Mouse (Mus musculus): Measurements from ENCODE around the gene Ppp1r15a. TPM values are rescaled to one million over a fixed set of nuclear protein-coding genes. Genes with fewer than 3 reads are reported as not detected.

The Ppp1r15a gene
- polyA plus RNA-seq (2014; fragmentation: Nextera tagmentation; extraction: Ambion mirVana), result 14.0 and 14.2 TPM in 2 replicates

DNA sequence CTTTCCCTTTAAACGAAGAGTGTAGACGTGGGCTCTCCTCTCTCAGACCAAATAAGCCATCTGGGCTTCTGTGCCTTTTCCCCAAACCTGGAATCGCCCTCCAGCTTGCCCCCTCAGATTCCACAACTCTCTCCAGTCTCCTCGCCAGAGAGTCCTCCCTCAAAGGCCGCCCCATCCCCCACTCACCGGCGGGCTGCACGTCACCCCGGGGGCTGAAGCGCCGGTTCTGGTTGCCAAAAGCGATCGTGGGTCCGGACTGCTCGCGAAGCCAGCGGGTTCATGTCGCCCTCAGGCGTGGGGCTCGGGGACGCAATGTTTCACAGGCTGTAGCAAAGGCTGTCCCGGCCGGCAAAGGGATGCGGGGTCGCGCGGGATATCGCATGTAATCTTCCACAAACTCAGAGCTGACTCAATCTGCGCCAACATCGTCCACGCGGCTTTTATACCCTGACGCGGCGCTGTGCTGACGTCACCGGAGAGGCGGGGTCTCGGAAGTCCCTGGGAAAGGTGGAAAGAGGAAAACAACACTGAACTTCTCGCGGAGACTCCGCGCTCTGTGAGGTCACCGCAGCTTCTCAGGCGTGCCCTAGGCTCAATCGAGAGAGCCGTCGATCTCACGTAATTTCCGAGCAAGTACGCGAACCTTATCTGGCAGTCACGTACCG lies at the start of gene Ppp1r15a, which contains the start of gene Plekha4:
Ppp1r15a (minus strand) TSS at position 460 of the 665 bp plus-strand sequence.
Plekha4 (plus strand) TSS at position 522 of the 665 bp plus-strand sequence.
- H3K4me1 ChIP-seq (ENCODE audit: control insufficient read depth, insufficient read depth, low read length), result peaks cover 10% of the 10 kb centered on the region; the same call in 1 of the 2 replicates
- peak within 1 kb of the TSS; percentile 73 for H3K9ac ChIP-seq (replicated peaks; ENCODE audit: low read depth, low read length)
- no peaks in the 10 kb centered on the region for H3K36me3 ChIP-seq (ENCODE audit: control insufficient read depth, insufficient read depth, low read length)
- H3K4me2 ChIP-seq (ENCODE audit: low read depth, low read length), result peak within 1 kb of the TSS; percentile 88
- no peaks in the 10 kb centered on the region for H3K9me3 ChIP-seq (ENCODE audit: control insufficient read depth, low read length)
- peak within 1 kb of the TSS; percentile 64 for H3K4me3 ChIP-seq (ENCODE audit: low read depth, low read length)
- peak within 1 kb of the TSS; percentile 70 for H3K27ac ChIP-seq (ENCODE audit: low read depth, low read length)
- WGBS, result under 1% methylated on average over 54 of the region's 54 CpGs
- ATAC-seq (ENCODE audit: low read depth), result peak; percentile 77
- H3K27me3 ChIP-seq (ENCODE audit: control insufficient read depth, insufficient read depth, low read length), result no peaks in the 10 kb centered on the region

DNA sequence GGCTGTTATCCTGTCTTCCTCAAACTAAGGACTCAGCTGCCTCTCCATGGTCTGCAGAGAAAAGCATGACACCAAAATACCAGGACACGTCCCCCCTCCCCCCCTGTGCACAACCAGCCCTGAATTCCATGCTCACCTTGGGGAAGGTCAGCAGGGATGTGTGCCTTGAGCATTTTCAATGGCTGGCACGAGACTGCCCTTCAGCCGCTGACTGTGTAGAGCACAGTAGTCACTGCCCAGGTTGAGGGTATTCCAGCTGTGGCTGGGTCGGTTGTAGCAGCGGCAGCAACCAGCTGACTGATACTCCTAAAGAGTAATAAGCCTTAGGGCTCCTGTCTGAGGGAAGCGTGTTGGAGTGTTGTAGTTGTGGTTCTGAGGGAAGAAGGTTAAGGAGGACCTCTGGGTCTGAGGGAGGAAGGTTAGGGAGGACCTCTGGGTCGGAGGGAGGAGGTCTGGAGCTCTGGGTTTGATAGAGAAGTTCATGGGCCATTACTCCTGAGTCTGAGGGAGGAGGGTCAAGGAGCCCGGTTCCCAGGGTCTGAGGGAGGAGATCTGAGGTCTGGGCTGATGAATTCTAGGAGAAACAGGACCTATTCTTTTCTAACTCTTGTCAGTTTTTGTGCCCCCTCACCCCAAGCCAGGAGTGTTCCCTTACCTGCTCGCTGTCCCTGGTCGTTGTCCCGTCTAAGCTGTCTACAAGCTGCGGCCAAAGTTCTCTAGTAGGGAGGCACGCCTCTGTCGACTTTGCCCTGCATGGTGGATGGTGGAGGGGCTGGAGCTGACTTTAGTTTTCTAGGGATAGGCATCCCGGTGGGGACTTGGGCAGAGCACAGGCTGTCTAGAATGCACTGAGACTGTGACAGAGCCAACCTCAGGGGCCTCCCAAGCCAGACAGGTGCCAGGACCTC lies 48.7 kb upstream of the Ppp1r15a start:
- Histone ChIP-seq H3K27ac (ENCODE audit: low read depth, low read length) (no peak overlapping the region), H3K9ac (replicated peaks; ENCODE audit: low read depth, low read length) (0 out of 2 replicates have a peak overlapping the region, but pooled peaks have one; percentile 7), H3K4me1 (ENCODE audit: control insufficient read depth, insufficient read depth, low read length) (peaks cover 5% of the 10 kb centered on the region; the same call in 1 of the 2 replicates), H3K27me3 (ENCODE audit: control insufficient read depth, insufficient read depth, low read length) (no peaks in the 10 kb centered on the region; the same call in 1 of the 2 replicates), H3K4me3 (ENCODE audit: low read depth, low read length) (no peak overlapping the region), H3K9me3 (ENCODE audit: control insufficient read depth, low read length) (no peaks in the 10 kb centered on the region), H3K4me2 (ENCODE audit: low read depth, low read length) (no peak overlapping the region), H3K36me3 (ENCODE audit: control insufficient read depth, insufficient read depth, low read length) (peaks cover 4% of the 10 kb centered on the region; the same call in 1 of the 2 replicates)
- ATAC-seq (ENCODE audit: low read depth), result no peak
- 85% methylated on average over 15 of the region's 15 CpGs for WGBS

DNA sequence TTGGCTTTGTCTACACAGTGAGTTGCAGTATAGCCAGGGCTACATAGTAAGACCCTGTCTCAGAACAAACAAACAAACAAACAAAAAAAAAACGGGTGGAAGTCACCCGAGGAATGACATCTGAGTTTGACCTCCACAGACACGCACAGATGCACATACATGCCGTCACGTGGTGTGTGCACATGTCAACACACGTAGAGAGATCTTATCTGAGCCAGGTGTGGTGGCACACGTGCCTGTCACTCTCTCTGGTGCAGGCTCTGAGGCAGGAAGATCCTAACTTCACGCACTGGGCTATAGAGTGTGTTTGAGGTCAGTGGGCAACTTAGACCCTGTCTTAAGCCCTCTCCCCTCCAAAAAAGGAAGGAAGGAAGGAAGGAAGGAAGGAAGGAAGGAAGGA lies 47.9 kb upstream of the Ppp1r15a start:
- no peak overlapping the region for H3K4me3 ChIP-seq (ENCODE audit: low read depth, low read length)
- H3K36me3 ChIP-seq (ENCODE audit: control insufficient read depth, insufficient read depth, low read length), result peaks cover 4% of the 10 kb centered on the region; the same call in 1 of the 2 replicates
- H3K27me3 ChIP-seq (ENCODE audit: control insufficient read depth, insufficient read depth, low read length), result no peaks in the 10 kb centered on the region; the same call in 1 of the 2 replicates
- H3K9ac ChIP-seq (replicated peaks; ENCODE audit: low read depth, low read length), result no peak overlapping the region
- no peak overlapping the region for H3K4me2 ChIP-seq (ENCODE audit: low read depth, low read length)
- no peak overlapping the region for H3K27ac ChIP-seq (ENCODE audit: low read depth, low read length)
- no peak for ATAC-seq (ENCODE audit: low read depth)
- WGBS, result 86% methylated on average over 8 of the region's 8 CpGs
- H3K4me1 ChIP-seq (ENCODE audit: control insufficient read depth, insufficient read depth, low read length), result peaks cover 5% of the 10 kb centered on the region; the same call in 1 of the 2 replicates
- H3K9me3 ChIP-seq (ENCODE audit: control insufficient read depth, low read length), result no peaks in the 10 kb centered on the region

DNA sequence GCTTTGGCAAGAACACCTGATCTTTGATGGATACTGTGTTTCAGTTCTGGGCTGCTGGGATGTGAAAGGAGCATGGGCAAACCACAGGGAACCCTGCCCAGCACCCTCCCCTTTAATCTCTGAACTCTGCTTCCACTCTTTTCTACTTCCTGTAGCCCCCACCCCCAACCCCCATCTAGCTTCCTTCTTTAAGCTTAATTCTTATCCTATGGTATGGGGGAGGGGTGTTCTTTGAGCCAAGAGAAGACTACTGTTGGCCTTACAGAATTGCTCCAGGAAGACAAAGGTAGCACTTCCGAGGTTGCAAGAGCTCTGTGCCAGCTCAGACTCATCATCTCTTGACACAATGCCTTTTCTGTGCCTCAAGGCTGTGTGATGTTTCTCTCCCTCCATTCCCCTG lies 45.9 kb upstream of the Ppp1r15a start:
- H3K4me2 ChIP-seq (ENCODE audit: low read depth, low read length), result no peak overlapping the region
- H3K9ac ChIP-seq (replicated peaks; ENCODE audit: low read depth, low read length), result no peak overlapping the region
- ATAC-seq (ENCODE audit: low read depth), result no peak

GRCm38 (mm10) chr7:45570103-45570741 lies 44.2 kb upstream of the Ppp1r15a start, which contains the start of gene Bcat2:
TSS of gene Bcat2 (plus strand) at chr7:45570153.
- peak within 1 kb of the TSS; percentile 55 for H3K4me3 ChIP-seq (ENCODE audit: low read depth, low read length)
- H3K9me3 ChIP-seq (ENCODE audit: control insufficient read depth, low read length), result no peaks in the 10 kb centered on the region
- peak within 1 kb of the TSS; percentile 89 for H3K27ac ChIP-seq (ENCODE audit: low read depth, low read length)
- H3K36me3 ChIP-seq (ENCODE audit: control insufficient read depth, insufficient read depth, low read length), result no peaks in the 10 kb centered on the region
- H3K4me2 ChIP-seq (ENCODE audit: low read depth, low read length), result peak within 1 kb of the TSS; percentile 79
- H3K4me1 ChIP-seq (ENCODE audit: control insufficient read depth, insufficient read depth, low read length), result peaks cover 5% of the 10 kb centered on the region; the same call in 1 of the 2 replicates
- no peaks in the 10 kb centered on the region; the same call in 1 of the 2 replicates for H3K27me3 ChIP-seq (ENCODE audit: control insufficient read depth, insufficient read depth, low read length)
- 3% methylated on average over 42 of the region's 42 CpGs for WGBS
- peak; percentile 65 for ATAC-seq (ENCODE audit: low read depth)
- H3K9ac ChIP-seq (replicated peaks; ENCODE audit: low read depth, low read length), result peak within 1 kb of the TSS; percentile 87

More for the DNA sequence above, 45.9 kb upstream of the Ppp1r15a start:
- no peaks in the 10 kb centered on the region; the same call in 1 of the 2 replicates for H3K27me3 ChIP-seq (ENCODE audit: control insufficient read depth, insufficient read depth, low read length)
- H3K9me3 ChIP-seq (ENCODE audit: control insufficient read depth, low read length), result no peaks in the 10 kb centered on the region
- no peak overlapping the region for H3K4me3 ChIP-seq (ENCODE audit: low read depth, low read length)
- no peak overlapping the region for H3K27ac ChIP-seq (ENCODE audit: low read depth, low read length)
- no peaks in the 10 kb centered on the region; the same call in 1 of the 2 replicates for H3K36me3 ChIP-seq (ENCODE audit: control insufficient read depth, insufficient read depth, low read length)
- H3K4me1 ChIP-seq (ENCODE audit: control insufficient read depth, insufficient read depth, low read length), result peaks cover 5% of the 10 kb centered on the region; the same call in 1 of the 2 replicates
- 58% methylated on average over 1 of the region's 1 CpGs for WGBS

DNA sequence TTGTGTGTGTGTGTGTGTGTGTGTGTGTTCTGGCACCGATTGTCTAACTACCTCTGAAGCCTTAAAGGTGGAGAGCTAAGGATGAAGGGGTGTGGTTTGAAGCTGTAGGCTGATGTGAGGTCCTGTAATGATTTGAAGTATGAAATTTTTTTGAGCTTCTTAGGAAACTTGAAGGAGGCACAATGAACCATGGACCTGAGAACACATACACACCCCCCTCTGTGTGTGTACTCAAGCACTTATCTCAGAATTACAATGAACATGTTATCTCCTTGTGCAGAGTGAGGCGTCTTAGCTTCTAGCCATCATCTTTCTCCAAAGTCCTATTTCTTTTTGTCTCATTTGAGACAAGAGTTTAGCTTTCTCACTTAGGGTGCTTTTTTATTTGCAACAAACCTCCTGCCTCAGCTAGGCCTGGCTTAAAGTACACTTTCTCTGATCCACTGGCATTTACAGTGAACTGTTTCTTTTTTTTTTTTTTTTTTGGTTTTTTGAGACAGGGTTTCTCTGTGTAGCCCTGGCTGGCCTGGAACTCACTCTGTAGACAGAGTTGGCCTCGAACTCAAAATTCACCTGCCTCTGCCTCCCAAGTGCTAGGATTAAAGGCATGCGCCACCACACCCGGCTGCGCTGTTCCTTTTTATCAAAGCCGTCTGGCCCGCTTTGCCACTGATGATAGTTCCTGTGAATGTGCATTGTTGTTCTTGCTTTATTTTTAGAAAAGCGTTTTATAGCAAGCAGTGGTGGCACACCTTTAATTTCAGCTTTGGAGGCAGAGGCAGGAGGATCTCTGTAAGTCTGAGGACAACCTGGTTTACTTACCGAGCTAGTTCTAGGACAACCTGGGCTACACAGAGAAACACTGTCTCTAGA lies 42.8 kb upstream of the Ppp1r15a start:
- ATAC-seq (ENCODE audit: low read depth), result no peak
- Histone ChIP-seq H3K9me3 (ENCODE audit: control insufficient read depth, low read length) (no peaks in the 10 kb centered on the region), H3K9ac (replicated peaks; ENCODE audit: low read depth, low read length) (no peak overlapping the region), H3K4me2 (ENCODE audit: low read depth, low read length) (peak overlapping the region; percentile 72), H3K4me3 (ENCODE audit: low read depth, low read length) (peak overlapping the region; percentile 40; the same call in 1 of the 2 replicates), H3K4me1 (ENCODE audit: control insufficient read depth, insufficient read depth, low read length) (peaks cover 5% of the 10 kb centered on the region; the same call in 1 of the 2 replicates), H3K27ac (ENCODE audit: low read depth, low read length) (peak overlapping the region; percentile 34; the same call in 1 of the 2 replicates), H3K27me3 (ENCODE audit: control insufficient read depth, insufficient read depth, low read length) (no peaks in the 10 kb centered on the region; the same call in 1 of the 2 replicates), H3K36me3 (ENCODE audit: control insufficient read depth, insufficient read depth, low read length) (no peaks in the 10 kb centered on the region)
- WGBS, result 82% methylated on average over 10 of the region's 10 CpGs

- H3K4me1 ChIP-seq (ENCODE audit: control insufficient read depth, insufficient read depth, low read length), result peaks cover 5% of the 10 kb centered on the region; the same call in 1 of the 2 replicates
- H3K4me2 ChIP-seq (ENCODE audit: low read depth, low read length), result peak overlapping the region; percentile 72
- peak; percentile 94 for ATAC-seq (ENCODE audit: low read depth)
- under 1% methylated on average over 24 of the region's 24 CpGs for WGBS
- H3K27me3 ChIP-seq (ENCODE audit: control insufficient read depth, insufficient read depth, low read length), result no peaks in the 10 kb centered on the region; the same call in 1 of the 2 replicates
- peak overlapping the region; percentile 58 for H3K27ac ChIP-seq (ENCODE audit: low read depth, low read length)
- no peaks in the 10 kb centered on the region for H3K36me3 ChIP-seq (ENCODE audit: control insufficient read depth, insufficient read depth, low read length)
- no peaks in the 10 kb centered on the region for H3K9me3 ChIP-seq (ENCODE audit: control insufficient read depth, low read length)
- peak overlapping the region; percentile 39; the same call in 1 of the 2 replicates for H3K9ac ChIP-seq (replicated peaks; ENCODE audit: low read depth, low read length)
- H3K4me3 ChIP-seq (ENCODE audit: low read depth, low read length), result peak overlapping the region; percentile 40
Measured at GRCm38 (mm10) chr7:45567780-45568516, 41.9 kb upstream of the Ppp1r15a start.
